Mouse (Mus musculus) stomach, embryonic 14.5 days (tissue): ENCODE measurements at regions not wholly inside any gene's neighbourhood (a gene's known extent, or its start where the extent isn't known, plus 50 kb on each side); places are given as distances from the start of the nearest gene placed in this dataset.

Experiments
- ATAC-seq: fragments of 200-750 bp; cut with Nextera tagmentation; 2 replicates; pipeline ENCODE4 v1.8.0; 2017; ENCODE audit warnings: low read depth, moderate TSS enrichment; ENCODE audit not compliant: insufficient number of reproducible peaks, insufficient read depth, low FRiP score
- H3K27ac ChIP-seq: fragments of 300-500 bp; sonication (generic); 2 replicates; pipeline ENCODE4 v1.5.1; 2014; ENCODE audit warnings: mild to moderate bottlenecking, low read length, moderate library complexity, mixed read lengths
- H3K27me3 ChIP-seq: fragments of 300-500 bp; sonication (generic); 2 replicates; pipeline ENCODE4 v1.6.1; 2014; ENCODE audit warnings: low read length, control low read depth, mixed read lengths; ENCODE audit not compliant: control insufficient read depth, insufficient read depth
- H3K36me3 ChIP-seq: fragments of 300-500 bp; sonication (generic); 2 replicates; pipeline ENCODE4 v1.6.1; 2014; ENCODE audit warnings: mild to moderate bottlenecking, control low read depth, low read length, moderate library complexity, mixed read lengths; ENCODE audit not compliant: control insufficient read depth, insufficient read depth
- H3K4me1 ChIP-seq: fragments of 300-500 bp; sonication (generic); 2 replicates; pipeline ENCODE4 v1.6.1; 2014; ENCODE audit warnings: low read length, control low read depth, mixed read lengths; ENCODE audit not compliant: control insufficient read depth, insufficient read depth
- H3K4me2 ChIP-seq: fragments of 300-500 bp; sonication (generic); replicated peaks from 2 replicates; pipeline ENCODE4 v1.6.1; 2014; ENCODE audit warnings: low read depth, low read length, control low read depth
- H3K4me3 ChIP-seq: fragments of 300-500 bp; sonication (generic); 2 replicates; pipeline ENCODE4 v1.5.1; 2014; ENCODE audit warnings: low read depth, low read length, control low read depth
- H3K9ac ChIP-seq: fragments of 300-500 bp; sonication (generic); replicated peaks from 2 replicates; pipeline ENCODE4 v1.6.1; 2014; ENCODE audit warnings: low read depth, mild to moderate bottlenecking, control low read depth, low read length, moderate library complexity, mixed read lengths
- H3K9me3 ChIP-seq: fragments of 300-500 bp; sonication (generic); 2 replicates; pipeline ENCODE4 v1.6.1; 2016; ENCODE audit warnings: low read depth, low read length, control low read depth; ENCODE audit not compliant: control insufficient read depth
- WGBS: fragments of 180-500 bp; shearing (Covaris S2); extraction: QIAGEN DNeasy Blood & Tissue Kit; methylation state at CpG from one replicate; pipeline ENCODE4 v1.1.7; 2014; 5-methylcytosine and 5-hydroxymethylcytosine counted together

GRCm38 (mm10) chr6:117375989-117376388 lies 207.7 kb downstream of the Cxcl12 start:
- H3K9ac ChIP-seq = no peak overlapping the region
- 95% methylated on average over 5 of the region's 5 CpGs for WGBS
- ATAC-seq = no peak
- H3K9me3 ChIP-seq = peaks cover 5% of the 10 kb centered on the region; the same call in 1 of the 2 replicates
- H3K4me2 ChIP-seq = no peak overlapping the region
- H3K27me3 ChIP-seq = no peaks in the 10 kb centered on the region
- H3K4me1 ChIP-seq = no peaks in the 10 kb centered on the region
- H3K36me3 ChIP-seq = no peaks in the 10 kb centered on the region
- H3K27ac ChIP-seq = no peak overlapping the region
- H3K4me3 ChIP-seq = no peak overlapping the region

- no peak overlapping the region for H3K9ac ChIP-seq
- no peak for ATAC-seq
- 82% methylated on average over 4 of the region's 4 CpGs for WGBS
- H3K36me3 ChIP-seq = no peaks in the 10 kb centered on the region
- H3K4me3 ChIP-seq = no peak overlapping the region
- no peak overlapping the region for H3K27ac ChIP-seq
- no peaks in the 10 kb centered on the region for H3K27me3 ChIP-seq
- H3K4me1 ChIP-seq = no peaks in the 10 kb centered on the region
- H3K4me2 ChIP-seq = no peak overlapping the region
- H3K9me3 ChIP-seq = peaks cover 5% of the 10 kb centered on the region; the same call in 1 of the 2 replicates
Observed at GRCm38 (mm10) chr6:117379904-117380303, 211.6 kb downstream of the Cxcl12 start.

GRCm38 (mm10) chr6:117390233-117390848 lies 222.0 kb downstream of the Cxcl12 start:
- ATAC-seq = no peak
- H3K4me1 ChIP-seq = no peaks in the 10 kb centered on the region
- WGBS = 69% methylated on average over 7 of the region's 7 CpGs

GRCm38 (mm10) chr6:117393480-117393879 lies 225.1 kb downstream of the Cxcl12 start:
- ATAC-seq = no peak
- Histone ChIP-seq H3K27me3 (no peaks in the 10 kb centered on the region), H3K27ac (no peak overlapping the region), H3K4me3 (no peak overlapping the region), H3K9ac (no peak overlapping the region), H3K36me3 (no peaks in the 10 kb centered on the region), H3K9me3 (no peaks in the 10 kb centered on the region), H3K4me1 (no peaks in the 10 kb centered on the region), H3K4me2 (no peak overlapping the region)

More at GRCm38 (mm10) chr6:117390233-117390848, 222.0 kb downstream of the Cxcl12 start:
- no peak overlapping the region for H3K4me2 ChIP-seq
- no peaks in the 10 kb centered on the region for H3K9me3 ChIP-seq
- H3K9ac ChIP-seq = no peak overlapping the region
- H3K36me3 ChIP-seq = no peaks in the 10 kb centered on the region
- H3K4me3 ChIP-seq = no peak overlapping the region
- H3K27ac ChIP-seq = no peak overlapping the region
- H3K27me3 ChIP-seq = no peaks in the 10 kb centered on the region

GRCm38 (mm10) chr6:117405589-117406311 lies 237.4 kb downstream of the Cxcl12 start:
- ATAC-seq = no peak

GRCm38 (mm10) chr6:117406312-117406595 lies 237.9 kb downstream of the Cxcl12 start:
- Histone ChIP-seq H3K4me1 (0 out of 2 replicates have a peak, but pooled peaks cover 8% of the 10 kb centered on the region), H3K27me3 (no peaks in the 10 kb centered on the region), H3K27ac (no peak overlapping the region), H3K9me3 (no peaks in the 10 kb centered on the region), H3K9ac (no peak overlapping the region), H3K4me3 (no peak overlapping the region), H3K36me3 (no peaks in the 10 kb centered on the region), H3K4me2 (no peak overlapping the region)
- 88% methylated on average over 4 of the region's 4 CpGs for WGBS
- ATAC-seq = no peak

More at GRCm38 (mm10) chr6:117405589-117406311, 237.4 kb downstream of the Cxcl12 start:
- no peak overlapping the region for H3K4me3 ChIP-seq
- 77% methylated on average over 11 of the region's 11 CpGs for WGBS
- H3K9ac ChIP-seq = no peak overlapping the region
- H3K27ac ChIP-seq = no peak overlapping the region
- H3K27me3 ChIP-seq = no peaks in the 10 kb centered on the region
- H3K36me3 ChIP-seq = no peaks in the 10 kb centered on the region
- H3K4me2 ChIP-seq = no peak overlapping the region
- 0 out of 2 replicates have a peak, but pooled peaks cover 8% of the 10 kb centered on the region for H3K4me1 ChIP-seq
- no peaks in the 10 kb centered on the region for H3K9me3 ChIP-seq

GRCm38 (mm10) chr6:117406757-117407156 lies 238.4 kb downstream of the Cxcl12 start:
- Histone ChIP-seq H3K4me2 (no peak overlapping the region), H3K4me1 (0 out of 2 replicates have a peak, but pooled peaks cover 8% of the 10 kb centered on the region), H3K9ac (no peak overlapping the region), H3K4me3 (no peak overlapping the region), H3K27me3 (no peaks in the 10 kb centered on the region), H3K27ac (no peak overlapping the region), H3K36me3 (no peaks in the 10 kb centered on the region), H3K9me3 (no peaks in the 10 kb centered on the region)
- 62% methylated on average over 9 of the region's 9 CpGs for whole genome bisulfite sequencing
- ATAC-seq = no peak

GRCm38 (mm10) chr6:117407206-117407858 lies 239.0 kb downstream of the Cxcl12 start:
- Histone ChIP-seq H3K27me3 (no peaks in the 10 kb centered on the region), H3K4me3 (no peak overlapping the region), H3K27ac (no peak overlapping the region), H3K36me3 (no peaks in the 10 kb centered on the region), H3K4me1 (0 out of 2 replicates have a peak, but pooled peaks cover 8% of the 10 kb centered on the region), H3K9me3 (no peaks in the 10 kb centered on the region), H3K4me2 (no peak overlapping the region), H3K9ac (no peak overlapping the region)
- WGBS = 46% methylated on average over 15 of the region's 15 CpGs
- ATAC-seq = no peak
